Mouse (Mus musculus) kidney, embryonic 14.5 days (tissue): ENCODE results near the gene Elof1. TPM values are rescaled to one million over a fixed set of nuclear protein-coding genes. Genes with fewer than 3 reads are reported as not detected.

Experiments
- ATAC-seq: fragments of 200-750 bp; cut with Nextera tagmentation; 2 replicates; pipeline ENCODE4 v1.8.0; 2017; ENCODE audit warnings: moderate number of reproducible peaks, mild to moderate bottlenecking, moderate TSS enrichment, moderate library complexity; ENCODE audit not compliant: low FRiP score, low TSS enrichment
- H3K27ac ChIP-seq: fragments of 300-500 bp; sonication (generic); 2 replicates; pipeline ENCODE4 v1.5.1; 2014; ENCODE audit warnings: low read depth, mild to moderate bottlenecking, low read length, moderate library complexity, mixed read lengths
- H3K27me3 ChIP-seq: fragments of 300-500 bp; sonication (generic); 2 replicates; pipeline ENCODE4 v1.6.1; 2014; ENCODE audit warnings: mild to moderate bottlenecking, low read length; ENCODE audit not compliant: control insufficient read depth, insufficient read depth
- H3K36me3 ChIP-seq: fragments of 300-500 bp; sonication (generic); 2 replicates; pipeline ENCODE4 v1.6.1; 2014; ENCODE audit warnings: low read length, mixed read lengths; ENCODE audit not compliant: control insufficient read depth, insufficient read depth
- H3K4me1 ChIP-seq: fragments of 300-500 bp; sonication (generic); 2 replicates; pipeline ENCODE4 v1.6.1; 2014; ENCODE audit warnings: low read length, mixed read lengths; ENCODE audit not compliant: control insufficient read depth, insufficient read depth
- H3K4me2 ChIP-seq: fragments of 300-500 bp; sonication (generic); replicated peaks from 2 replicates; pipeline ENCODE4 v1.6.1; 2014; ENCODE audit warnings: low read depth, mild to moderate bottlenecking, low read length
- H3K4me3 ChIP-seq: fragments of 300-500 bp; sonication (generic); 2 replicates; pipeline ENCODE4 v1.5.1; 2014; ENCODE audit warnings: mild to moderate bottlenecking, low read length
- H3K9ac ChIP-seq: fragments of 300-500 bp; sonication (generic); 2 replicates; pipeline ENCODE4 v1.6.1; 2014; ENCODE audit warnings: low read depth, mild to moderate bottlenecking, low read length, moderate library complexity
- H3K9me3 ChIP-seq: fragments of 300-500 bp; sonication (generic); 2 replicates; pipeline ENCODE4 v1.6.1; 2016; ENCODE audit warnings: low read length; ENCODE audit not compliant: control insufficient read depth
- WGBS: fragments of 180-500 bp; shearing (Covaris S2); extraction: QIAGEN DNeasy Blood & Tissue Kit; methylation state at CpG from one replicate; pipeline ENCODE4 v1.1.7; 2014; 5-methylcytosine and 5-hydroxymethylcytosine counted together
- microRNA-seq: library from miRNA; unstranded; fragments of <30 nt; microRNA quantifications from one replicate; pipeline ENCODE4, GENCODE M21; 2016
- polyA plus RNA-seq: library from polyadenylated mRNA; unstranded; fragments of >200 nt; fragmentation: Nextera tagmentation; extraction: Ambion mirVana; gene quantifications from 2 replicates; pipeline ENCODE4 v1.2.1, GENCODE M21; 2014

The Elof1 gene
- polyA plus RNA-seq, 1 experiment from 2014 or later = 216 TPM

- 77% methylated on average over 3 of the region's 3 CpGs for WGBS
- ATAC-seq = no peak
- no peaks in the 10 kb centered on the region for H3K9me3 ChIP-seq
- no peak overlapping the region for H3K27ac ChIP-seq
- no peak overlapping the region for H3K4me2 ChIP-seq
- H3K27me3 ChIP-seq = no peaks in the 10 kb centered on the region
- no peak overlapping the region for H3K4me3 ChIP-seq
- H3K36me3 ChIP-seq = peaks cover 54% of the 10 kb centered on the region
- H3K4me1 ChIP-seq = 0 out of 2 replicates have a peak, but pooled peaks cover 6% of the 10 kb centered on the region
- H3K9ac ChIP-seq = no peak overlapping the region
These were observed 50.5 kb downstream of the Elof1 start for GRCm38 (mm10) chr9:22066433-22066832.

GRCm38 (mm10) chr9:22065642-22066041, 51.3 kb downstream of the Elof1 start:
- Histone ChIP-seq H3K27ac (no peak overlapping the region), H3K36me3 (peaks cover 61% of the 10 kb centered on the region), H3K9me3 (no peaks in the 10 kb centered on the region), H3K4me3 (no peak overlapping the region), H3K9ac (no peak overlapping the region), H3K27me3 (no peaks in the 10 kb centered on the region), H3K4me2 (no peak overlapping the region), H3K4me1 (0 out of 2 replicates have a peak, but pooled peaks cover 6% of the 10 kb centered on the region)
- no peak for ATAC-seq
- WGBS = 91% methylated on average over 11 of the region's 11 CpGs

- no peak overlapping the region for H3K4me3 ChIP-seq
- H3K4me2 ChIP-seq = no peak overlapping the region
- WGBS = 81% methylated on average over 3 of the region's 3 CpGs
- H3K4me1 ChIP-seq = no peaks in the 10 kb centered on the region
- no peak overlapping the region for H3K9ac ChIP-seq
- H3K36me3 ChIP-seq = peaks cover 66% of the 10 kb centered on the region
- no peaks in the 10 kb centered on the region for H3K27me3 ChIP-seq
- H3K27ac ChIP-seq = no peak overlapping the region
- no peaks in the 10 kb centered on the region for H3K9me3 ChIP-seq
- ATAC-seq = no peak
These were observed 52.6 kb downstream of the Elof1 start for GRCm38 (mm10) chr9:22064341-22064740.

Small RNA genes lying within 50 kb of the gene (microRNA-seq; reads per million reads assigned to microRNA genes)
- gene Mir7084 = not detected

Other genes with a start within 250 kb of the Elof1 start
- gene Rab3d, start 199.0 kb downstream of the Elof1 start, polyA plus RNA-seq = 4.6 and 8.3 TPM in 2 replicates
- gene Ccdc159, start 189.7 kb downstream of the Elof1 start, polyA plus RNA-seq = 3.4 and 4.0 TPM in 2 replicates
- 54.0 and 67.5 TPM in 2 replicates for gene Tmem205, start 189.6 kb downstream of the Elof1 start, polyA plus RNA-seq
- 7.0 and 9.2 TPM in 2 replicates for gene Plppr2, start 180.1 kb downstream of the Elof1 start, polyA plus RNA-seq
- gene Swsap1, start 161.4 kb downstream of the Elof1 start, polyA plus RNA-seq = 11.4 and 12.8 TPM in 2 replicates
- 10.5 and 11.4 TPM in 2 replicates for gene Epor, start 153.7 kb downstream of the Elof1 start, polyA plus RNA-seq
- 13.7 and 20.8 TPM in 2 replicates for gene Rgl3, start 127.7 kb downstream of the Elof1 start, polyA plus RNA-seq
- 1.8 and 2.3 TPM in 2 replicates for gene Ccdc151, start 114.5 kb downstream of the Elof1 start, polyA plus RNA-seq
- 104 and 118 TPM in 2 replicates for gene Prkcsh, start 114.4 kb downstream of the Elof1 start, polyA plus RNA-seq
- gene Elavl3, start 65.1 kb downstream of the Elof1 start, polyA plus RNA-seq = 0.12 and 0.20 TPM in 2 replicates
- not detected in 2 replicates for gene Gm49318, start 45.9 kb downstream of the Elof1 start, polyA plus RNA-seq
- 9.9 and 11.0 TPM in 2 replicates for gene Zfp653, start 45.8 kb downstream of the Elof1 start, polyA plus RNA-seq
- 29.9 and 41.5 TPM in 2 replicates for gene Ecsit, start 31.7 kb downstream of the Elof1 start, polyA plus RNA-seq
- gene Cnn1, start 18.0 kb downstream of the Elof1 start, polyA plus RNA-seq = 4.7 and 5.1 TPM in 2 replicates
- gene Acp5, start 18.5 kb upstream of the Elof1 start, polyA plus RNA-seq = 3.3 TPM in 2 replicates
- 68.6 and 82.9 TPM in 2 replicates for gene Pigyl, start 39.7 kb upstream of the Elof1 start, polyA plus RNA-seq
- gene Zfp872, start 70.9 kb upstream of the Elof1 start, polyA plus RNA-seq = 0.13 and 0.32 TPM in 2 replicates
- gene Zfp809, start 108.5 kb upstream of the Elof1 start, polyA plus RNA-seq = 19.8 and 24.6 TPM in 2 replicates
- gene Zfp599, start 142.7 kb upstream of the Elof1 start, polyA plus RNA-seq = 5.3 and 7.8 TPM in 2 replicates
- 18.5 and 28.8 TPM in 2 replicates for gene Zfp810, start 190.5 kb upstream of the Elof1 start, polyA plus RNA-seq